Mouse (Mus musculus) macrophage (primary cell): ENCODE data around the gene Isg15. TPM values are rescaled to one million over a fixed set of nuclear protein-coding genes. Genes with fewer than 3 reads are reported as not detected.

Experiments
- H3K27ac ChIP-seq: fragments of 350-480 bp; formaldehyde crosslinking; 2 replicates; pipeline ENCODE4 v1.9.0; 2021
- H3K36me3 ChIP-seq: fragments of 350-480 bp; formaldehyde crosslinking; 2 replicates; pipeline ENCODE4 v1.9.0; 2021; ENCODE audit errors: inconsistent target
- H3K4me3 ChIP-seq: fragments of 350-480 bp; formaldehyde crosslinking; 2 replicates; pipeline ENCODE4 v1.9.0; 2021; ENCODE audit errors: inconsistent target
- H3K79me2 ChIP-seq: fragments of 350-480 bp; formaldehyde crosslinking; 2 replicates; pipeline ENCODE4 v1.9.0; 2021; ENCODE audit errors: inconsistent target
- WGBS: methylation state at CpG from one replicate; pipeline ENCODE4 v1.1.7; 2026; ENCODE audit warnings: inconsistent platforms; ENCODE audit not compliant: missing documents; 5-methylcytosine and 5-hydroxymethylcytosine counted together
- polyA plus RNA-seq: library from polyadenylated mRNA; stranded (reverse); fragments of 250-400 nt; gene quantifications from 3 replicates; pipeline ENCODE4 v1.2.4, GENCODE M21; 2018; ENCODE audit warnings: inconsistent platforms

Gene Isg15
- polyA plus RNA-seq, 1 experiment from 2014 or later: 62.5 TPM

DNA sequence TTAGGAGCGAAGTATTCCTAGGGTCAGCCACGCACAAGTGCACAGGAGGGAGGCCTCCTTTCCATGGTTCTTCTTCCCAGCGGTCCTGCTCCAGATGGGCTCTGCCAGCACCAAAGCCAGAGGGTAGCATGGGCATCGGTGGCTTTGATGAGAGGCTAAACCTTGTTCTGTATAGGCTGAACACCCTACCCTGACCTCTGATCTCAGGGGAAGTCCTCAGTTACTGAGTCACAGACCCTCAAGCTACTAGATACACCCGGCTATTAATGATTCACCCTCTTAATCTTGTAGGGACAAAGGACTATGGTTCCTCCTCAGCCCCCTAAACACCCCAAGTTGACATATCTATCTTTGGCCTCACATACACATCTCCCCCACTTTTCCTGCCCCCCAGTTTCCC lies 6.7 kb downstream of the Isg15 start:
- Histone ChIP-seq H3K4me3 (no peak overlapping the region), H3K79me2 (peaks cover 6% of the 10 kb centered on the region), H3K27ac (no peak overlapping the region), H3K36me3 (0 out of 2 replicates have a peak, but pooled peaks cover 3% of the 10 kb centered on the region)
- WGBS: 93% methylated on average over 5 of the region's 5 CpGs

DNA sequence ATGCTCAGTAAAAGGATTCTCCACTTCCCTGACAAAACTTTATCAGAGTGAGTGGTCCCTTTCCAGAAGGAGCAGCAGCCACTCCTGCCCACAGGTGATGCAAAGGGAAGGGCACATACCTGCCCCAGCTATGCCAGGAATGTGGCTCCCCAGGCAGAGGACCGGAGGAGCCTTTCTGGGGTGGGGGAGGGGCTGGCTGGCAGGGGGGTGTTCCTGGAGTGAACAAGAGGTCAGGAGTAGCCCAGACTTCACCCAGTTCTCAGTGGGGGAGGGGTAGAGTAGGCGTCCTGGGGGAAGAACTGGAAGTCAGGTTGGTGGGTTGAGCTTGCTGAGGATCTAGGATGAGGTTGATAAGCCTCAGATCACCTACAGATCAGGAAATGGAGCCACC lies 7.4 kb downstream of the Isg15 start:
- Histone ChIP-seq H3K79me2 (no peaks in the 10 kb centered on the region), H3K36me3 (no peaks in the 10 kb centered on the region), H3K4me3 (no peak overlapping the region), H3K27ac (no peak overlapping the region)
- WGBS: 75% methylated on average over 2 of the region's 2 CpGs

DNA sequence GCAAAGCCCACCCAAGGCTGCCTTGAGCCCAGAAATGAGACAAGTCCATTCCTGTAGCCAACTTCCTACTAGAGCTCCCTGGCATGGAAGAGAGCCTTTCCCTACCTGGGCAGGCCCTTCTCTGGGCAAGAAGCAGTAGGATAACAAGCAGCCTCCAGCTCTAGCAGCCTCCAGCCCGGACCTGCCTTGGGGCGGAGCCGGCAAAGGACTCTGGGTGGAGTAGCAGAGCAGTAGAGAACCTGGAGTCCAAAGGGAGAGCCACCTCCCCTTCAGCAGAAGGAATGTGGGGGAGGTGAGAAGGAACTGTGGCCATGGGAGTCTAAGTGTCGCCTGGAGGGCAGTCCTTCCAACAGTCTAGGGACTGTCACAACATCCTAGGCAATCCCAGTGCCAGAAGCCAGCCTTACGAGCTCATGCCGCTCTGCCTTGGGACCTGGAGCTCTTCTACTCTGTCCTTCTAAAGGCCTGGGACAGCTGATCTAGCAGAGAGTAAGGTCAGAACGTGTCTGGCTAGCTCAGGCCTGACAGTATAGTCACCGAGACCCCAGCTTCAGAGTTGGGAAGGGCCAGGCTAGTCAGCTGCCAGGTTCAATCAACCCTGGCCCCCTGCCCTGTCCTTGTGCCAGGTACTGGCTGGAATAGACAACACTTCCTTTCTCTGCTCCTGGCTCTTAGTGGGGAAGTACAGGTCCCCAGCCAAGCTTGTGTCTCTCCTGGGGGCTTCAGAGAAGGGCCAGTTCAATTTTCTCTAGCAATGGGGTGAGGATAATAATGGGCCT lies 8.0 kb downstream of the Isg15 start:
- H3K36me3 ChIP-seq: no peaks in the 10 kb centered on the region
- 86% methylated on average over 8 of the region's 8 CpGs for WGBS
- H3K79me2 ChIP-seq: no peaks in the 10 kb centered on the region

DNA sequence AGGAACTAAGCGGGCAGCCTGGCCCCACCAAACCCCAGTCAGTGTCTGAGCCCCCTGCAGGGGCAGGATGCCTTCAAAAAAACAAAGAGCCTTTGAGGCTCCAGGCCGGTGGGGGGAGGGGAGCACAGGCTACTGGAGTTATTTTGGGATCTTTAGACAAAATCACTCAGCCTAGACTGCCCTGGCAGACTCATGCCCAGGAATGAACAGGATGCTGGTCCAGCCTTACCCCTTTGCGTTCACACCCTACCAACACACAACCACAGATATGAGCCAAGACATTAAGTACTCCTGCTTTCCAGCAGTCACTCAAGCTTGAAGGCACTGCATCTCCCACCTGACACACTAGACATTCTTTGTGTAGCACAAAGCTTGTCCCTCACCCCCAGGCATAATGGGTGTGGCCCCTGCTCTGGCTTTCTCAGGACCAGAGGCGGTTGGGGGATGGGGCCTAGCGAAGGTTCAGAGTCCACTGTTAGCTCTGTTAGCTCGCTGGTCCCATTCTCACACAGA lies 11.8 kb downstream of the Isg15 start:
- WGBS: 85% methylated on average over 6 of the region's 6 CpGs
- no peak overlapping the region for H3K27ac ChIP-seq

More for the DNA sequence above, 8.0 kb downstream of the Isg15 start:
- H3K27ac ChIP-seq: no peak overlapping the region
- no peak overlapping the region for H3K4me3 ChIP-seq

DNA sequence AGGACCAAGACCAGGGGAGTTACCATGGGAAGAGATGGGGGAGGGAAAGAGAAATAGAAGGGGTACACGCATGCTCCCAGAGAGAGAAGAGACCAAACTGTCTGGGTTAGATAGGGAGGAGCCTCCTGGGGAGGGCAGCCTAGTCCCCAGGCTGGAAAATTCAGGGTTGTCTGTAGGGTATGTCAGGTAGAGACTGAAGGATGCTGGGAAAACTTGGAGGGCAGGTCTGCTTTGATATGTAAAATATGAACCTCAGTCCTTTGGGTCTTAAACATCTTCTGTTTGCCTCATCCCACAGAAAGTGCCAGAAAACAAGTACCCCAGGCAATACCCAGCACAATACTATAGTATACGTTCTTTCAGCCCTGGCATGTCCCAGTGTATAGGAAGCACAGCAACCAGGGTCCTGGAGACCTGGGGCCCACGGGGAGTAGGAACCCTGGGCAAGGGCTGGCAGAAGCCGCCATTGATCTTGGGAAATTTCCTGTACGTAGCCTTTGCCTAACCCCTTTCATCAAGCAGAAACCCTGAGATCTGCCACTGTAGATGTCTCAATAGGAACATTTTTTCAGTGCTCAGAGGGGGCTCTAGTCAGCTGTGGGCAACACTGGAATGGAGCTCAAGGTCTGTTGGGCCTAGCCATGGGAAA lies 12.3 kb downstream of the Isg15 start:
- no peak overlapping the region for H3K27ac ChIP-seq
- WGBS: 68% methylated on average over 5 of the region's 5 CpGs
- no peaks in the 10 kb centered on the region for H3K36me3 ChIP-seq
- H3K79me2 ChIP-seq: no peaks in the 10 kb centered on the region
- H3K4me3 ChIP-seq: no peak overlapping the region

More for the DNA sequence above, 11.8 kb downstream of the Isg15 start:
- Histone ChIP-seq H3K36me3 (no peaks in the 10 kb centered on the region), H3K4me3 (no peak overlapping the region), H3K79me2 (no peaks in the 10 kb centered on the region)

DNA sequence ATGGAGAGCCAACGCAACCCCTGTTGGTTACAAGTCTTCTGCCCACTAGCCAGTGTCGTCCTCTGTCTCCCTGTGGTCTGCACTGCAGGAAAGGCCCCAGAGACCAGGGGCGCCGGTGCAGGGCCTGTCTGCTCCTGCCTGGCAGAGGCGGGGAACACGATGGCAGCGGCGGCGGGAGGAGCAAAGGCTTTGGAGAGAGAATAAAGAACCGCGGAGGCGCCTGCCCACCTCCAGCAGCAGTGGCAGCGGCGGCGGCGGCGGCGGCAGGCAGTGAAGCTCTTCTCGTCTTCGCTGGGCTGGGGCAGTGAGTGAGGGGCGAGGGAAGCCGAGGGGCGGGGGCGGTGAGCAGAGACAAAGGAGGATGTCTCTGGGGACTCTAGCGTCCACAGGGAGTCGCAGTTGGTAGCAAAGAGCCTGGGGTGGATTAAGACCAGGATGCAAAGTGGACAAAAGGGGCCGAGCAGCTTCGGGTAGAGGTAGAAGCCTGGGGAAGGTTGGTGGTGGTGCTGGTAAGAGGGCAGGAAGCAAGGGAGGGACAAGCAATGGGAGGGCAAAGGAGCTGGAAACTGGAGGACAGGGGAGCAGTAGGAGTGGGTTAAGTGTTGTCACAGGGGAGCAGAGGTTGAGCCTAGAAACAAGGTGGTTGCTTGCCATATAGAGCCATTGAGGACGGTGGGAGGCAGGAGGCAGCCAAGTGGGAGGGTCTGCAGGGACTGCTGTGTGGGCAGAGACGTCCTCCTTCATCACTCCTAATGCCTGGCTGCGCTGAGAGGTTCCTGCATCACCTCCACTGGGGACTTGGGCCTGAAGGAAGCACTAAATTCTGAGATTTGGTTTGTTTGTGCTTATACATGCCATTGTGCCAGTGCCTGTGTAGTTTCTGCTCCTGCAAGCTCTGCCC lies 14.4 kb downstream of the Isg15 start:
- WGBS: 24% methylated on average over 31 of the region's 31 CpGs
- no peaks in the 10 kb centered on the region for H3K36me3 ChIP-seq
- no peaks in the 10 kb centered on the region for H3K79me2 ChIP-seq
- H3K4me3 ChIP-seq: no peak overlapping the region
- no peak overlapping the region for H3K27ac ChIP-seq

DNA sequence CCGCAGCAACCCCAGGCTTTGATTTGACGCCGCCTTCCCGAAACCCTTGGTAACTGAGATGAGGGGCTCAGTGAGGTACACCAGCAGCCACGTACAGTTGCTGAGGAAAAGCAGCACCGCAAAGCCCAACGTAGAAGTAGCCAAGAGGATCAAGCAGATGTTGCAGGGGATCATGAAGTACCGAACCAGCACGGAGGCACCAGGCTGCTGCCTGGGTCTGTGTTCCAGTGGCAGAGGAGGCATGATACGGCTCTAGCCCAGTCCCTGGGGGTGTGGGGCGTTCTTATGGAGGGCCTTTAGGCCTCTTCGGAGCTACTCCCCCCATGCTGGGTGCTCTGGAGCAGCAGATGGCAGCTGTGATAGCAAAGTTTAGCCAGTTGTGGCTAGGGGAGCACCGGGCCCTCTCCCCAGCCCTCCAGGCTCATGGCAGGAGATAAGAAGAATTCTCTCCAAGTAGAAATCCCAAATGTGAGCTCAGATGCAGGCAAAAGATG lies 15.1 kb downstream of the Isg15 start:
- no peaks in the 10 kb centered on the region for H3K36me3 ChIP-seq
- H3K79me2 ChIP-seq: no peaks in the 10 kb centered on the region
- WGBS: 92% methylated on average over 13 of the region's 13 CpGs
- H3K4me3 ChIP-seq: no peak overlapping the region
- H3K27ac ChIP-seq: no peak overlapping the region

DNA sequence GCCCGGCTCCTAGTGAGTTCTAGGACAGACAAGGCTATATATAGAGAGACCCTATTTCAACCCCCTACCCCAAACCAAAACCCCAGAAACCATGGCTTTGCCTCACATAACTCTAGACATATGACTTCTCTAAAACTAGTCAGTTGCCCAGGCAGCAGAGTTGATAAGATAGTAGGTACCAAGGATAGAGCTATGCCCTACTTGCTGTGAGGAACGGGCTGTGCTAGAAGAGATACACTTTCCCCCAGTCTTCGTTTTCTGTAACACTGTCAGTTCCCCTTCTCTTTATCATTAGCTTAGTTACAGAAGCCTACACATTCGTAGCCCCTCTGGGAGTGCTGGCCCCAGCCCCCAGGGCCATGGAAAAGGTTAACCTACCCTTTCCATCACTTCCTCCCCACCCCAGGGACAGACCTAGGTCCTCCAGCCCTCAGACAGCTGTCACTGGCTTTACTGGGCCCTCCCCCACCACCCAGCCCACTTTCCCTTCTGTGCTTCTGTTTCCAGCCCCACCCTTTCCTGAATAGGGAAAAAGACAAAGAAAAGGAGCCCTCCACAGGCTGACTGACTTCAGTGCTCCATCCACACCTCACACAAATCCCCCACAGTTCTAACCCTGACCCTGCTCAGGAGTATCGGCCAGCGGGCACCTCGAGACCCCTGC lies 16.2 kb downstream of the Isg15 start:
- 90% methylated on average over 7 of the region's 7 CpGs for WGBS

DNA sequence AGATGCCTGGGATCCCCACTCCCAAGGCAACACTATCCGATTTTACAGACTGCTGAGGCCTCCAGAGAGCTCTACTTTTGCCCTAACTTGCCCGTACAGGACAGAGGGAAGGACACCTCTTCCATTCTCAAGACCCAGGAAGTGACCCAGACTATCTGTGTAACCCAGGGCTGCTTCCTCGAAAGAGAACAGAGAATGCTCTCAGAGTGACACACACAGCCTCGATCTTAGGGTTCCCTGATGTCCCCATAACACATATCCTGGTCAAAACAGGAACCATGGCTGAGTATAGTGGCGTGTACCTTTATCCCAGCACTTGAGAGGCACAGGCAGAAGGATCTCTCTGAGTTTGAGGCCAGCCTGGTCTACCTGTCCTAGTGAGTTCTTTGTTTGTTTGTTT lies 16.9 kb downstream of the Isg15 start:
- Histone ChIP-seq H3K4me3 (no peak overlapping the region), H3K79me2 (no peaks in the 10 kb centered on the region), H3K36me3 (no peaks in the 10 kb centered on the region), H3K27ac (no peak overlapping the region)
- 51% methylated on average over 5 of the region's 5 CpGs for WGBS

More for the DNA sequence above, 16.2 kb downstream of the Isg15 start:
- H3K36me3 ChIP-seq: no peaks in the 10 kb centered on the region
- no peaks in the 10 kb centered on the region for H3K79me2 ChIP-seq
- H3K4me3 ChIP-seq: no peak overlapping the region
- no peak overlapping the region for H3K27ac ChIP-seq

DNA sequence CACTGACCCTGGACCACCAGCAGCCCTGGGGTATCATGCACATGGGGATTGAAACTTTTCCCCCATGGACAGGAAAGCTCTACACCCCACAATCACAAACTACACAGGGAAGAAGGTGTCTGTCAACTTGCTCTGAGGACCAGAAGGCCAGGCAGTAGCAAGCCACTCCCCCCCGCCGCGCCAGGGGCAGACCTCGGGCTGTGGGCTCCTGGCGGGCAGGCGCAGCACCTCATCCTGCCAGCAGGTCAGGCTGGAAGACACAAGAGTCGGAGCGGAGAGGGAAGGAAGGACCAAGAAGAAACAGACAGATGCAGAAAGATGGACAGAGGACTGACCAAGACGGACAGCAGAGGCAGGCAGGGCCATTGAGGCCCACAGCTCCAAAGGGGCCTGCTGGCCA lies 23.0 kb downstream of the Isg15 start:
- Histone ChIP-seq H3K36me3 (no peaks in the 10 kb centered on the region; the same call in 1 of the 2 replicates), H3K79me2 (no peaks in the 10 kb centered on the region), H3K27ac (no peak overlapping the region), H3K4me3 (no peak overlapping the region)
- 95% methylated on average over 9 of the region's 9 CpGs for WGBS

DNA sequence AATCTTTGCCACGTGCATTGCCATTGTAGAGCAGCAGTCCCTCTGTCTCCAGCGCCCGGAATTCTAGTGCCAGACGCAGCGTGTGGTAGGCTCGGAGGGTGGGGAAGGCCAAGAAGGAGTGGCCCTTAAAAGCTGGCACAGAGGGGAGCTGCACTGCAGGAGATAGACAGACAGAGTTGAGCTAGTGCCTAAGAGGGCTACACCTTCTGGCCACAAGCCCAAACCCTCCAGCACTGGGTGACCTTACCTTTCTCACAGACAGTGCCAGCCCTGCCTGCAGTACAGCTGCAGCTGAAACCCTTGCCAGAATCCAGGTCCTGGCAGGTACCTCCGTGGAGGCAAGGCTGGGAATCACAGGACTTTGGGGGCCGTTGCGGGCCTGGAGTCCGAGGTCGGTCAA lies 28.8 kb downstream of the Isg15 start:
- 95% methylated on average over 10 of the region's 11 CpGs for WGBS
- no peaks in the 10 kb centered on the region; the same call in 1 of the 2 replicates for H3K36me3 ChIP-seq

DNA sequence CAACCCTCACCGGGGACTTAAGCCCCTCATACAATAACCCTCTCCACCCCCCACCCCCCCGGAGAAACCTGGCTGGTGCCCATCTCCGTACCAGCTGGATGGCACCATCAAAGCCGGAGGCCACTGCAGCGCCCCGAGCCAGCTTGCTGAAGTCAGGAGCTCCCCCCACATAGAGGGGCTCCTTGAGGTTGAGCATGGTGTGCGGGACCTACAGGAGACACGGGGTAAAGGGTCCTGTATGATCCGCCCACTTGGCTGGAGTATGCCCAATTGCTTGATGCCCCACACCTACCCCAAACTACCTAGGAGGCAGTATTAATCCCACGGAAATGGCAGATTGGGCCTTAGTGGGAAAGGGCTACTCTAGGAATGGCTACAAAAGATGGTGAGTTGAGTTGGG lies 31.5 kb downstream of the Isg15 start:
- Histone ChIP-seq H3K79me2 (no peaks in the 10 kb centered on the region), H3K27ac (no peak overlapping the region), H3K4me3 (no peak overlapping the region), H3K36me3 (no peaks in the 10 kb centered on the region)
- 94% methylated on average over 8 of the region's 10 CpGs for WGBS

More for the DNA sequence above, 28.8 kb downstream of the Isg15 start:
- no peaks in the 10 kb centered on the region for H3K79me2 ChIP-seq
- no peak overlapping the region for H3K4me3 ChIP-seq
- H3K27ac ChIP-seq: no peak overlapping the region

DNA sequence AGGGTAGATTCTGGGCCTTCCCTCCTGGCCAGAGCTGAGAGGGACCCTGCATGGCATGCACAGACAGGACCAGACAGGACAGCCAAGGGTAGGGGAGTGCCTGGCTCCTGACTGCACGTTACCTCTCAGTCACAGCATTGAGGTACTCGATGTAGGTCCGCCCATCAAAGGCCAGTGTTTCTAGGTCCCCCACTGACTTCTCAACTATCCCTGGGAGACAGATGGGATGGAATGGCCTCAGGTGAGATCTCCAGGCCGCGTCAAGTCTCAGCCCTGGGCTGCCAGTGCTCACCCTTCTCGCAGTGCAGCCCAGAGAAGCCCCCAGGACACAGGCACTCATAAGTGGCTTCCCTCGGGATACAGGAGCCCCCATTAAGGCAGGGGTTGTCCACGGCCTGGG lies 32.0 kb downstream of the Isg15 start:
- Histone ChIP-seq H3K27ac (no peak overlapping the region), H3K4me3 (no peak overlapping the region), H3K79me2 (no peaks in the 10 kb centered on the region), H3K36me3 (no peaks in the 10 kb centered on the region)
- 99% methylated on average over 8 of the region's 8 CpGs for WGBS

DNA sequence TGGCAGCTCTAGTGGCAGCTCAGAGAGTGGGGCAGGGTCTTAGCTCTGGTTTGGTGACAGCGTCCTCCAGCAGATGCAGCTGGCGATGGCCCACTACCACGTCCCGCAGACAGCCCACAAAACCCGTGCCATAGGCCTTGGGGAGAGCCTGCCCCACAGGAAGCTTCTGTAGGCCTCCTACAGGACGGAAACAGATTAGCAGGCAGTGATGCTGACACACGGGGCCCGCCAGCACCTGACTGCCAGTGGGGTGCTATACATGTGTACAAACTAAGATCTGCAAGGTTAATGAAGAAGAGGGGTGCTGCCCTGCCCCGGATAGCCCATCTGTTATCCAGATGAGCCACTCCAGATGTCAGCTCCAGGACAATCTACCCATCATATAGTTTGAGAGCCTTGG lies 34.1 kb downstream of the Isg15 start:
- no peak overlapping the region for H3K4me3 ChIP-seq
- WGBS: 64% methylated on average over 9 of the region's 9 CpGs
- no peaks in the 10 kb centered on the region for H3K36me3 ChIP-seq
- no peak overlapping the region for H3K27ac ChIP-seq
- no peaks in the 10 kb centered on the region for H3K79me2 ChIP-seq
